Mouse (Mus musculus) intestine, postnatal 0 days (tissue): ENCODE measurements around the gene Cux1. TPM values are rescaled to one million over a fixed set of nuclear protein-coding genes. Genes with fewer than 3 reads are reported as not detected.

Source experiments
- ATAC-seq: fragments of 200-750 bp; cut with Nextera tagmentation; 2 replicates; pipeline ENCODE4 v1.8.0; 2017; ENCODE audit warnings: mild to moderate bottlenecking, moderate TSS enrichment, moderate library complexity
- H3K27ac ChIP-seq: fragments of 300-500 bp; sonication (generic); 2 replicates; pipeline ENCODE4 v1.5.1; 2014; ENCODE audit warnings: mild to moderate bottlenecking, low read depth, low read length, moderate library complexity
- H3K27me3 ChIP-seq: fragments of 300-500 bp; sonication (generic); replicated peaks from 2 replicates; pipeline ENCODE4 v1.6.1; 2014; ENCODE audit warnings: low read length, mixed read lengths; ENCODE audit not compliant: control insufficient read depth, insufficient read depth
- H3K36me3 ChIP-seq: fragments of 300-500 bp; sonication (generic); 2 replicates; pipeline ENCODE4 v1.6.1; 2014; ENCODE audit warnings: mild to moderate bottlenecking, moderate library complexity; ENCODE audit not compliant: control insufficient read depth, insufficient read depth
- H3K4me1 ChIP-seq: fragments of 300-500 bp; sonication (generic); replicated peaks from 2 replicates; pipeline ENCODE4 v1.6.1; 2014; ENCODE audit warnings: antibody characterized with exemption, low read length, mixed read lengths; ENCODE audit not compliant: control insufficient read depth, insufficient read depth
- H3K4me2 ChIP-seq: fragments of 300-500 bp; sonication (generic); replicated peaks from 2 replicates; pipeline ENCODE4 v1.6.1; 2014; ENCODE audit warnings: low read depth, mild to moderate bottlenecking, moderate library complexity
- H3K4me3 ChIP-seq: fragments of 300-500 bp; sonication (generic); 2 replicates; pipeline ENCODE4 v1.5.1; 2014; ENCODE audit warnings: low read depth, low read length
- H3K9ac ChIP-seq: fragments of 300-500 bp; sonication (generic); 2 replicates; pipeline ENCODE4 v1.6.1; 2014; ENCODE audit warnings: mild to moderate bottlenecking, low read depth, low read length
- H3K9me3 ChIP-seq: fragments of 300-500 bp; sonication (generic); 2 replicates; pipeline ENCODE4 v1.6.1; 2016; ENCODE audit warnings: mixed run types; ENCODE audit not compliant: control insufficient read depth
- CTCF ChIP-seq: sonication (generic); IDR thresholded peaks from 2 replicates; pipeline ENCODE4 v1.5.1; 2016; ENCODE audit warnings: low read depth, mild to moderate bottlenecking, control low read depth, antibody characterized with exemption, moderate library complexity
- WGBS: fragments of 180-500 bp; shearing (Covaris S2); extraction: QIAGEN DNeasy Blood & Tissue Kit; methylation state at CpG from one replicate; pipeline ENCODE4 v1.1.7; 2014; 5-methylcytosine and 5-hydroxymethylcytosine counted together
- polyA plus RNA-seq: library from polyadenylated mRNA; unstranded; fragments of >200 nt; fragmentation: Nextera tagmentation; extraction: Ambion mirVana; gene quantifications from 2 replicates; pipeline ENCODE4 v1.2.1, GENCODE M21; 2015

Cux1 gene
- polyA plus RNA-seq, 1 experiment from 2014 or later = 29.4 TPM

DNA sequence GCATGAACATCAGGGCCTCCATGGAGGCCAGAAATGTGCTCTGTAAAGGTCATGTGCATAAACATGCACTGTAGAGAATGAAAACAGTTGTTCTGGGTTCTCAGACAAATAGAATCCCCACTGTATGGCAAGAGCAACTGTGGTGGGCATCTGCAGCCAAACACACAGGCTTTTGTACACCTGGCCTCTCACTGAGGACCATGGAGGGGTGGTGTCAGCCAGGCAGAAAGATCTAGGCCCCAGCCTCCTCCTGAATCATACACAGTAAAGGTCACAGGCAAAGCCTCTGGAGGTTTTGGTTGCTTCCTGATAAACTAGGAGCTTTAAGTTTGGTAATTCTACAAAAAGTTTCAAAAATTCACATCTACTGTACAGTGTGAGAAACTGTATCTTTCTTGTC, 38.1 kb downstream of the Cux1 start:
- no peaks in the 10 kb centered on the region for H3K36me3 ChIP-seq
- no peak for TF ChIP-seq CTCF
- ATAC-seq = no peak

DNA sequence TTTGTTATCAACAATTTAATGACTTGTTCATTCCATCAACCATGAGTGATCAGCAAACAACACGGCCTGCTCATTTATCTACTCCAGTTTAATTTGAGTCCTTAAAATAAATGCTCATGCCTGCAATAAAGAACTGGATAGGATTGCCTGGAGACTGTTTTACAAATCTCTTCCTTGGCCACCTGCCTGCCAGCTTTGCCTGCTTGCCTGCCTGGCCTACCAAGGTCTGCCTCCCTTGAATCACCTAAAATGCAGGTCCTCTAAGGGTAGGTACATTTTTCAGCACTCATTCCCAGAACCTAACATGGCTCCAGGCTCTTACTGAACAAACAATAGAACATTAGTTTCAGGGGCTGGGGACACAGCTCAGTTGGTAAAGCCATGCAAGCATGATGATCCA, 39.4 kb downstream of the Cux1 start:
- WGBS = 40% methylated on average over 1 of the region's 1 CpGs
- Histone ChIP-seq H3K4me1 (peaks cover 12% of the 10 kb centered on the region), H3K27me3 (no peaks in the 10 kb centered on the region), H3K27ac (no peak overlapping the region), H3K4me2 (no peak overlapping the region), H3K9me3 (no peaks in the 10 kb centered on the region), H3K4me3 (no peak overlapping the region), H3K9ac (no peak overlapping the region), H3K36me3 (no peaks in the 10 kb centered on the region)
- no peak for TF ChIP-seq CTCF
- no peak for ATAC-seq

More for the DNA sequence above, 38.1 kb downstream of the Cux1 start:
- no peak overlapping the region for H3K27ac ChIP-seq
- no peak overlapping the region for H3K4me2 ChIP-seq
- H3K27me3 ChIP-seq = no peaks in the 10 kb centered on the region
- no peaks in the 10 kb centered on the region for H3K9me3 ChIP-seq
- H3K4me1 ChIP-seq = peaks cover 17% of the 10 kb centered on the region; the same call in 1 of the 2 replicates
- no peak overlapping the region for H3K9ac ChIP-seq
- no peak overlapping the region for H3K4me3 ChIP-seq

DNA sequence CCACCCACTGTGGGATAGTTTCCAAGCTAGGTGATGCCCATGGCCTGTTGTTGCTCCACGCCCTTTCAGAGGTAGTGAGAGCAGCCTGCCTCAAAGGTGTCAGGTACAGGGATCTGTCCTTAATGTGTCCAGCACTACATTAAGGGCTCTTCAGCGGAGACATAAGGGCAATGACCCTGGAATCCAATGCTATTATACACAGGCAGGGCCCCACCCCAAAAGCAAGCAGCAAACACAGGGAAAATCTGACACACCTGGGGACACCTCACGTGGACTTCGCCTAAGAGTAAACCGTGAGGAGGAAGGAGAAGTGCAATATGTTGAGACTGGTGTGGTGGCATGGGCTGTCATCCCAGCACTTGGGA, 40.8 kb downstream of the Cux1 start:
- no peak overlapping the region for H3K4me3 ChIP-seq
- H3K9ac ChIP-seq = no peak overlapping the region
- no peak overlapping the region for H3K4me2 ChIP-seq
- ATAC-seq = peak; percentile 86
- H3K36me3 ChIP-seq = no peaks in the 10 kb centered on the region
- WGBS = 45% methylated on average over 5 of the region's 5 CpGs
- no peak for TF ChIP-seq CTCF
- no peaks in the 10 kb centered on the region for H3K9me3 ChIP-seq
- H3K27ac ChIP-seq = no peak overlapping the region; the same call in 1 of the 2 replicates
- H3K27me3 ChIP-seq = no peaks in the 10 kb centered on the region
- H3K4me1 ChIP-seq = peaks cover 12% of the 10 kb centered on the region

DNA sequence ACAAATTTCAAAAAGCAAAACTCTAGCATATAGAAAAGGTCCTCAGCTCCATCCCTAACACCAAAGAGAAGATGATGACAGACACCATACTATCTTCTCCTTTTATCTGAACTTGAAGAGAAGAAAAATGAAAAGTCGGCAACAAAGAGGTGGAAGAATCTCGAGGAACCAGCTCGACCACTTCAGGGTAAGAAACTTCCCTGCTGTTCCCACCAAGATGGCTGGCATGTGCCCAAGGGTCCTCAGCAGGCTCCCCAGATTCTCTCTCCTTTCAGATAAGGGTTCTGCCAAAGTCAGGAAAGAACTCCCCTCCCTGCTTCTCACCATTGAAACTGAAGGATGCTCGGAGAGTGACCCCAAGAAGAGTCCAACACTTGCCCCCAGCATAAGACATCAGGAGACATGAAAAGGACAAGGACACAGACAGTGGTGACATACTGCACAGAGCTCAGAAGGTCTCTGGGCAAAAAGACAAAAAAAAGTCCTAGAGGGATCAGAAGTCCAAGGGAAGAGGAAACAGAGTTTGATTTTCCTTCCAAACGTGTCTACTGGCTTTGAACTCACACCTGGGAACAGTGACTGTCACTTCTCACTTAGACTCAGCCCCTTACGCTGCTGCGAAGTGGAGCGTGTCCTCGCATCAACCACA, 41.3 kb downstream of the Cux1 start:
- Histone ChIP-seq H3K4me3 (no peak overlapping the region), H3K36me3 (no peaks in the 10 kb centered on the region), H3K9me3 (no peaks in the 10 kb centered on the region), H3K4me1 (peaks cover 12% of the 10 kb centered on the region), H3K27ac (no peak overlapping the region; the same call in 1 of the 2 replicates), H3K27me3 (no peaks in the 10 kb centered on the region), H3K4me2 (no peak overlapping the region), H3K9ac (no peak overlapping the region)
- 0 out of 2 replicates have a peak, but pooled peaks have one; percentile 7 for ATAC-seq
- WGBS = 61% methylated on average over 9 of the region's 9 CpGs
- no peak for TF ChIP-seq CTCF

DNA sequence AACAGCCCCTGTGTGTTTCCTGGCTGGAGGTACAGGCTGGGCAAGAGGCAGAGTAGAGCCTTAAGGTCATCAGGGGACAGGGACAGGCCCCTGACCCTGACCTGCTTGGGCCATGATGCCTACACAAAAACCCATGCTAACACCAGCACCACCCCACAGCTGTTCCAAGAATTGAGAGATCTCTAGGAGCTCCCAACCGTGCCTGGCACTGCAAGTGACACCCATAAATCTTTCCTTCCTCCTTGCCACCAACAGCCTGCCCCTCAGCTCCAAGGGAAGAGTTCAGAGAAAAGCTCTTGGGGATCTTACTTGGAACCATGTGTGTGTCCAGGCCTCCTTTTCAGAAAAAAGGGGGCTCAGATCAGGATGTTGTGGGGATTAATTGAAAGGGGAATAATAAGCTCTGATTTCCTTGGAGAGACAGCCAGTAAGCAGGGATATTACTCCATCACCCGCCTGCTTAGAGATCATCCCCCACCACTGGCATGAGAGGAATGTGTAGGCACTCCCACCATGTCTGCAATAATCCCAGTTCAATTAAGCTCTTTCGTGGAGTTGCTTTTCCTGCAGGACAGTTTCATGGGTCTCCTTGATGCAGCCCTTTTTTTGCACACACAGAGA, 44.3 kb downstream of the Cux1 start:
- no peak for TF ChIP-seq CTCF
- no peak overlapping the region for H3K27ac ChIP-seq
- H3K27me3 ChIP-seq = no peaks in the 10 kb centered on the region
- no peak overlapping the region for H3K4me3 ChIP-seq
- no peaks in the 10 kb centered on the region for H3K9me3 ChIP-seq
- WGBS = 20% methylated on average over 3 of the region's 3 CpGs
- H3K4me1 ChIP-seq = peaks cover 12% of the 10 kb centered on the region
- H3K4me2 ChIP-seq = no peak overlapping the region
- no peak overlapping the region for H3K9ac ChIP-seq
- no peaks in the 10 kb centered on the region for H3K36me3 ChIP-seq
- ATAC-seq = no peak

DNA sequence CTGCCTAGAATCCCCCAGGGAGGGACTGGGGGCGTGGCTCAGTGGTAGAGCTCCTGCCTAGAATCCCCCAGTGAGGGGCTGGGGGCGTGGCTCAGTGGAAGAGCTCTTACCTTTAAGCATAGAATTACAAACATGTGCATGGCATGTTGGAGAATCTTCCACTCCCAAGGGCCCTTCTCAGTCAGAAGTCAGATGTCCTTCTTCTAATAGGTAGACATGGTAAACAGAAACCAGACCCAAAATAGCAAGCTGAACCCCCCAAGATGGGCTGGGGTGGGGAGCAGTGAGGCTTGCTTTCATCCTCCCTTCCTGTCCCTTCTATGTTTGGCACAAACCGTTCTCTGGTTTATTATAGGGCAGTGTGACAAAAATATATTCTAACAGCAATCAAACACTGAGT, 45.6 kb downstream of the Cux1 start:
- ATAC-seq = no peak
- H3K9me3 ChIP-seq = no peaks in the 10 kb centered on the region
- 82% methylated on average over 3 of the region's 3 CpGs for WGBS
- no peak overlapping the region for H3K9ac ChIP-seq
- H3K4me2 ChIP-seq = no peak overlapping the region
- no peak for TF ChIP-seq CTCF
- no peaks in the 10 kb centered on the region for H3K36me3 ChIP-seq
- no peak overlapping the region for H3K27ac ChIP-seq
- no peaks in the 10 kb centered on the region for H3K27me3 ChIP-seq
- H3K4me3 ChIP-seq = no peak overlapping the region
- peaks cover 7% of the 10 kb centered on the region for H3K4me1 ChIP-seq
